Mouse (Mus musculus) adrenal gland, postnatal 25 days (tissue): ENCODE results near the gene Ston2. TPM values are rescaled to one million over a fixed set of nuclear protein-coding genes. Genes with fewer than 3 reads are reported as not detected.
A peak's percentile ranks its signal among the peaks of the same experiment; 100 is the strongest.
"Not testable (repeated sequence)": the region's sequence is repeated elsewhere in the genome, so short reads cannot be mapped to it uniquely, and the experiment has no call there.

ENCODE experiments used
- DNase-seq: peaks from one replicate; pipeline ENCODE4 v3.0.0; 2021; ENCODE audit warnings: mixed read lengths
- microRNA-seq, 2 experiments: library from miRNA; unstranded; fragments of <30 nt; microRNA quantifications; one replicate each; pipeline ENCODE4 v1.2.0; 2021
- total RNA-seq: library from RNA; stranded (reverse); gene quantifications from 2 replicates; pipeline ENCODE4 v1.2.3, GENCODE M21; 2021

Ston2 gene
- total RNA-seq, 1 experiment from 2014 or later = 11.5 TPM

DNA sequence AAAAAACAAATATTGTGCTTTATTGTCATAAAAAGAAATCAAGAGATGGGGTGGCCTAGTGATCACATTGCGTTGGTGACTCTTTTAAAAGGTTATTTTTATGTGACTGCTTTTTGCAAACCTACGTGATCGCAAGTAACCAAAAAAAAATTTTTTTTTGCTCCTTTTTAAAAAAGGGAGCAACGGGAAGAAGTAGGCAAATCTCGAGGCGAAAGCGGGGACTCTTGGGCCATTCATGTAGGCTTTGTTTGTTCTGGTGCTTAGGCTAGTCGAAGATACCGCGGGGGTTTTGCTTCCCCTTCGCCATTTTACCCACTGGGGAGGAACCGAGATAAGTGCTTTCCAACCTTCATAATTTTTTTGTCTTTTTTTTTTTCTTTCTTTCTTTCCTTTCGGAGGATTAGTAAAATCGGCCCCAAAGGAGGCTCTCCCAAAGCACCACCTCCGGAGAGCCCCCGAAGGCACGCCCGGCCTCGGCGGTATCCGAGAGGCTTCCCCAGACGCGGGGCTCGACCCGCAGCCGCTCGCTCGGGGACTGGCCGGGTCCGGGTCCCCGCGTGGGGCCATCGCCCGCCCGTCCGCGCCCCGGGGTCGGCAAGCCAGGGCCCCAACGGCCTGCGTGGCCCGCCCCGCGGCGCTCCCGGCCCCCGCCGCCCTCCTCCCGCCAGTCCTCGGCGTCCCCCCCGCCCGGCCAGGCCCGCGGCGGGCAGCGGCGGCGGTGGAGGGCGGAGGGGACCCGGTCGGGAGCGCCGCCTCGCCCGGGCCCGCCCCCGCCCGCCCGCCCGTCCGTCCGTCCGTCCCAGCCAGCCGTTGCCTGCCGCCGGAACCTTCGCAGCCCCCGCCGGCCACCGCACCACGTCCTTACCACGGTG is 199.3 kb downstream of the Ston2 start:
- peak; percentile 70 for DNase-seq

DNA sequence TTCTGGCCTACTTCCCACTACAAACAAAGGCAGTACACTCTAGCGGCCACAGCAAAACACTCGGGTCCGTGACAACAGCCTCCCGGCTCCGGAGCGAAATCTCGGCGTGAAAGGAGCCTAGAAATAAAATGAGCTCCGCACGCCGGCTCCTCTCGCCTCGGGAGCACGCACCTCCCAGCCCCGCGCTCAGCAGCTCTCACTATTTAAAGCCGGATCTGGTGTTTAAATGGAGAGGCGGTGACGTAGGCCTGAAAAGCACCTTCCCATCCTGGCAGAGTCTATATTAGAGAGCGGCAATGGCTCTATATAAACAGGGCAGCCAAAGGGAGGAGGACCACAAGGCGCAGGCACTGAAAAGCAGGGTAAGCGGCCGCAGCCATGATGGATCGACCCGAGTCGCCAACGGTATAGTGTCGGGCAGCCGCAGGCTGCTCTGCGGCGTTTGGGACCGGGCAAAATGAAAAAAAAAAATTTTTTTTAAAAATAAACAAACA is 200.0 kb downstream of the Ston2 start:
- DNase-seq = peak; percentile 92

DNA sequence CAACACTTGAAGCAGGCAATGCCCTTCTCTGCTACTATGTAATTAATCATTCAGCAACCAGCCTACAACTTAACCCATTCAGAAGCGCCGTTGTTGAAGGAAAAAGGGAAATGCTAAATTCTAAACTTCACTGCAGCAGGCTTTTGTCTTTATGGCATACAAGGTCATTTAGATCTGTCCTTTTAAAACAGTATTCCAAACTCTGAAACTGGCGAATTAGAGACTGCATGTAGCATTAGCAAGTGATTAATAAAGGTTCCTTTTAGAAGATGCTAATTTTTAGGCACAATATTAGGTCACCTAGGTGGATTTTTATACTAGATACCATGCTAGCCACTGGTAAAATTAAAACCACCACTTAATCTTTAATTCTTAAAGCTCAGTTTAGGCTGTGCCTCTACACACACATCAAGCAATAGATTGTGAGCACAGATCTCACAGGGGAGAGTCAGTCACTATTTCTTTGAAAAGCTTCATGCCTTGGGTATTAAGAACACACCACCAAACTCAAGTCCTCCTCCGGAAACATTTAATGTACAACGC is 200.6 kb downstream of the Ston2 start:
- no peak for DNase-seq

DNA sequence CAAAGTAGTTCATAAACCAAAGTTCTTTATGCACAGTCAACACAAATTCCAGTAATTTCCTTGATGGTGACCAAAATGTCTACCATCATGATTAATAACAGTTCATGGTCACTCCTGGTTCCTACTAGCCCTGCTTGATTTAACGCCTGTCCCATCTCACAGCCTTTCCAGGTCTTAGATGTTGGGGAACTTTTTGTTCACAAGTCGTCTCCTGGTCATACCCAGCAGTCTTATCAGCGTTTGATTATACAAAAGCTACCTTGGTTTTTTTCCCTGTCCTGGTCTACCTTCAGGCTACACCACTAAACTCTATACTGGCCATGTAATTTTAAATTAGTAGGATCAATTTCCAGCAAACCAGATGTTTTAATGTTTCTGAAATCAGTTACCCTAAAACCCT is 201.1 kb downstream of the Ston2 start:
- no peak for DNase-seq

DNA sequence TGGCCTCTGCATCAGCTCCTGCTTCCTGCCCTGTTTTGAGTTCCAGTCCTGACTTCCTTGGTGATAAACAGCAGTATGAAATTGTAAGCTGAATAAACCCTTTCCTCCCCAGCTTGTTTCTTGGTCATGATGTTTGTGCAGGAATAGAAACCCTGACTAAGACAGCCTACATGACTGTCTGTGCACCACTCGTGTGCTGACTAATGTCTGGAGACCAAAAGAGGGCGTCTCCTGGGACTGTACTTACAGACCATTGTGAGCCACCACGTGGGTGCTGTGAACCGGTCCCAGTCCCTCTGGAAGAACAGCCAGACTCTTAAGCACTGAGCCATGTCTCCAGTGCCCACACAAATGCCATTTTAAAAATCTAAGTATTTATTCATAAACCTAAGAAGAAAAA is 202.4 kb downstream of the Ston2 start:
- not testable (repeated sequence) for DNase-seq

GRCm38 (mm10) chr12:91585206-91585605 is 203.0 kb downstream of the Ston2 start:
- DNase-seq = no peak

DNA sequence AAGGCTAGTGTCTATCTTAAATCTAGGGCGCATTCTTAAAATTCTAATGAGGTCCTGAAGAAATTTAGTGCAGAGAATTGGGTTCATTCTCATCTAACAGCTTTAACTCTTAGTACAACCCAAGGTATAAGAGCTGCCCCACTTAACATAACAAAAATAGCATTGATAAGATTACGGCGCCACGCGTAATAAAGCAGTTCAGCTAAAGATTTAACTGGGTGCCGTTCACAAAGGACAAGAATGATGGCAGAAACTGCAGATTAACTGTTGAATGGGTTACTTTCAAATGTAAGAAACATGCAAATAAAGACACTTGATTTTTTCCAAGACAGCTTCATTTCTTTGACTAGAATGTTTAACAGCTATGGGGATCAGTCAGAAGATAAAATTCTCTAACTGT is 204.8 kb downstream of the Ston2 start:
- DNase-seq = no peak

Small RNAs within 50 kb of the gene (microRNA-seq; reads per million reads assigned to microRNA genes)
- 0 reads per million in 2 experiments for gene Gm22015

Other genes starting within 250 kb of the Ston2 start
- 39.9 and 50.1 TPM in 2 replicates for gene Gtf2a1, start 197.9 kb downstream of the Ston2 start, total RNA-seq
- 153 and 158 TPM in 2 replicates for gene Sel1l, start 60.8 kb upstream of the Ston2 start, total RNA-seq